Mouse (Mus musculus): ENCODE measurements at regions not wholly inside any gene's neighbourhood (a gene's known extent, or its start where the extent isn't known, plus 50 kb on each side); places are given as distances from the start of the nearest gene placed in this dataset.

DNA sequence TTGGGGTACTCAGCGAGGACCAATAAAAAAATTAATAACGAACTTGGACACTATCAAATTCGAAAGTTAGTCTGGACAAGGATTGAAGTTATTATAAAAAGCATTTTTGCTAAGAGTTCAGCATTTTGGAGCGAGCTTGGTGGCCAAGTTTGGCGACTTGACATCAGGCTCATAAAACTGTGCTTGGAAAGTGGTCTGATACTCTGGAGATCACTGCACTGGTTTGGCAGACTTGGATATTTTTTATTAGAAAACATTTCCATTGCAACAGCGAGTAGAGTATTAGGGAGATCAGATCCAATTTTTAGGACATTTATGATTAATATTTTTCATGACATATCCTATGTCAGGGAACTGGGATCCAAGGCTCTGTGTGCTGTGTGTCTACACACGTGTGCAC lies 153.7 kb upstream of the Intu start:
- TF ChIP-seq POLR2AphosphoS2 (IDR thresholded peaks at IDR 0.05; ENCODE audit: low read depth, low read length): no peak
- TF ChIP-seq GABPA (IDR thresholded peaks at IDR 0.05; ENCODE audit: insufficient replicate concordance, low read depth, low read length): no peak
- TF ChIP-seq CTCF (conservative IDR thresholded peaks at IDR 0.05 in 1 of 2, IDR thresholded peaks at IDR 0.05 in 1 of 2; ENCODE audit: low read depth in 2 of 2, low read length in 2 of 2): no peak
- TF ChIP-seq JUN (IDR thresholded peaks at IDR 0.05; ENCODE audit: insufficient read depth, low read depth, low read length): no peak
- no peak for TF ChIP-seq ZC3H11A (IDR thresholded peaks at IDR 0.05; ENCODE audit: low read depth, low read length)
- TF ChIP-seq ELF1 (IDR thresholded peaks at IDR 0.05; ENCODE audit: low read depth, low read length): no peak
- TF ChIP-seq POLR2A (IDR thresholded peaks at IDR 0.05; ENCODE audit: low read depth, low read length): no peak
- no peak for TF ChIP-seq HCFC1 (IDR thresholded peaks at IDR 0.05; ENCODE audit: low read depth, low read length)
- TF ChIP-seq ZMIZ1 (IDR thresholded peaks at IDR 0.05; ENCODE audit: low read depth, low read length): no peak
